11 mouse cellular contexts compared by ENCODE assay signal in the genomic region with DNA sequence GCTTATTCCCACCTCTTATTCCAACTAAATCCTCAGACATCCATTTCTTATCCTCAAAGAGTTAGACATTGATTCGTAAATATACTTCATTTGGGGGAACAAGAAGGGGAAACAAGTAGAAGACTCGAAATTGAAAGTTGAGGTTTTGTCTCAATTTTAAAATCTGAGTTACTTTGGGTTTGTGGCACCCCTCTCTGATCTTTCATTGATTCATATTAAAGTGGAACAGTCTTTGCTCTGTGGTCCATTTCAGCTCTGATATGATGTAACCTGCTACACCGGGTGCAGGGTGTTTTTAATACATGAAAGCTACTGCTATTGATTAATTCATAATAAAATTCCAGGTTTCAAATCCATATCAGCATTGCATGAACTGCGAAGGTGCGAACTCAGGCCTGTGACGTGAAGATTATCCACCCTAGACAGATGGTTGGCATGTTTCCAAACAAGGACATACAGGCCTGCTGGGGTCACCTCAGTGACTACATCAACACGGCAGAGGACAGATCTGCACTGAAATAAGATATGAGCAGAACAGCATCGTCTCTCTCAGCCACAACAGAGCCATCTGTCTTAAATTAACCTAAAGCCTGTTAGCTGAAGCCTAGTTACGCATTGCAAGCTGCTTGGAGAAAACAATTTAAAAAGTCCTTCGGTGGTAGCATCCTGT.
A peak's percentile ranks its signal among the peaks of the same experiment; 100 is the strongest.
DNase-seq lines count a peak whose midpoint lies in the region; ATAC-seq and TF ChIP-seq lines count a peak whose summit lies in the region.
"Had no signal": no experiment of that assay in that cellular context is flagged by ENCODE, and none has a peak within 500 bp of the region (broad histone marks: within the 10 kb centered on the region; RNA-seq: fewer than 3 reads in every experiment).

No protein-coding gene starts in this region.

- 62% methylated on average over 10 of the region's 10 CpGs for WGBS in hindbrain, embryonic 10.5 days
- 67% methylated on average over 10 of the region's 10 CpGs for WGBS in hindbrain, embryonic 11.5 days
- 63% methylated on average over 10 of the region's 10 CpGs for WGBS in forebrain, embryonic 15.5 days
- WGBS in midbrain, embryonic 16.5 days, result 52% methylated on average over 10 of the region's 10 CpGs
- WGBS in lung, adult 2 months, result 50% methylated on average over 10 of the region's 10 CpGs

- TF ChIP-seq POLR2A in lung, adult 2 months (IDR thresholded peaks at IDR 0.05; ENCODE audit: borderline replicate concordance, extremely low read depth, low read depth, low read length), result no peak

- no peak for TF ChIP-seq CTCF in lung, adult 2 months (IDR thresholded peaks at IDR 0.05; ENCODE audit: insufficient read depth, low read length)

- H3K27me3 ChIP-seq in hindbrain, embryonic 10.5 days (ENCODE audit: insufficient read depth, poor library complexity, severe bottlenecking), result no peaks in the 10 kb centered on the region
- no peaks in the 10 kb centered on the region for H3K27me3 ChIP-seq in hindbrain, embryonic 11.5 days (ENCODE audit: control insufficient read depth, insufficient read depth, low read length)
- H3K27me3 ChIP-seq in forebrain, embryonic 15.5 days, result no peaks in the 10 kb centered on the region
- no peaks in the 10 kb centered on the region for H3K27me3 ChIP-seq in midbrain, embryonic 16.5 days (ENCODE audit: control insufficient read depth, insufficient read depth, low read depth, low read length)

- peak; percentile 8 for DNase-seq in hindbrain, embryonic 10.5 days (ENCODE audit: low spot score)
- no peak for DNase-seq in hindbrain, embryonic 11.5 days (ENCODE audit: low spot score)
- DNase-seq in lung, adult 2 months, result no peak
- no peak for DNase-seq in kidney, postnatal 36 days
- no peak for DNase-seq in thymus, postnatal 14 days
- DNase-seq: heart, postnatal 4 days; liver, postnatal 0 days had no signal

- H3K36me3 ChIP-seq in hindbrain, embryonic 10.5 days, result no peaks in the 10 kb centered on the region
- H3K36me3 ChIP-seq in hindbrain, embryonic 11.5 days (ENCODE audit: control insufficient read depth, insufficient read depth, low read length), result no peaks in the 10 kb centered on the region
- H3K36me3 ChIP-seq in forebrain, embryonic 15.5 days, result no peaks in the 10 kb centered on the region
- no peaks in the 10 kb centered on the region for H3K36me3 ChIP-seq in midbrain, embryonic 16.5 days (ENCODE audit: control insufficient read depth, insufficient read depth, low read length)

- H3K9ac ChIP-seq in hindbrain, embryonic 11.5 days (ENCODE audit: low read depth, low read length), result no peak overlapping the region
- H3K9ac ChIP-seq in forebrain, embryonic 15.5 days (replicated peaks), result no peak overlapping the region
- H3K9ac ChIP-seq in midbrain, embryonic 16.5 days (ENCODE audit: low read depth, low read length), result no peak overlapping the region
- H3K9ac ChIP-seq: liver, postnatal 0 days had no signal

- no peak for ATAC-seq in hindbrain, embryonic 11.5 days (ENCODE audit: low FRiP score)
- ATAC-seq in activated CD4-positive, CD25-positive, alpha-beta regulatory T cell, adult 4 months, result peak; percentile 20
- ATAC-seq in forebrain, embryonic 15.5 days (replicated peaks), result peak; percentile 81
- ATAC-seq in midbrain, embryonic 16.5 days, result peak; percentile 60; the same call in 1 of the 2 replicates
- ATAC-seq: liver, postnatal 0 days had no signal

- no peak overlapping the region for H3K4me3 ChIP-seq in hindbrain, embryonic 10.5 days
- H3K4me3 ChIP-seq in hindbrain, embryonic 11.5 days (ENCODE audit: low read depth, low read length), result no peak overlapping the region
- no peak overlapping the region for H3K4me3 ChIP-seq in forebrain, embryonic 15.5 days
- H3K4me3 ChIP-seq in midbrain, embryonic 16.5 days (ENCODE audit: low read depth, low read length), result no peak overlapping the region
- no peak overlapping the region for H3K4me3 ChIP-seq in lung, adult 2 months (replicated peaks; ENCODE audit: extremely low read depth, low read depth, low read length)

- no peaks in the 10 kb centered on the region for H3K4me1 ChIP-seq in hindbrain, embryonic 10.5 days (replicated peaks)
- H3K4me1 ChIP-seq in hindbrain, embryonic 11.5 days (replicated peaks; ENCODE audit: control insufficient read depth, insufficient read depth, low read length), result no peaks in the 10 kb centered on the region
- H3K4me1 ChIP-seq in forebrain, embryonic 15.5 days, result 0 out of 2 replicates have a peak, but pooled peaks cover 3% of the 10 kb centered on the region
- no peaks in the 10 kb centered on the region for H3K4me1 ChIP-seq in midbrain, embryonic 16.5 days (ENCODE audit: control insufficient read depth, insufficient read depth, low read length)
- H3K4me1 ChIP-seq in lung, adult 2 months (ENCODE audit: control insufficient read depth, insufficient read depth, low read length), result no peaks in the 10 kb centered on the region

- no peak overlapping the region for H3K27ac ChIP-seq in hindbrain, embryonic 10.5 days
- H3K27ac ChIP-seq in hindbrain, embryonic 11.5 days (ENCODE audit: low read depth, low read length), result no peak overlapping the region
- H3K27ac ChIP-seq in forebrain, embryonic 15.5 days (replicated peaks), result no peak overlapping the region
- H3K27ac ChIP-seq in midbrain, embryonic 16.5 days (ENCODE audit: low read length), result no peak overlapping the region
- H3K27ac ChIP-seq: kidney, postnatal 0 days had no signal

- H3K4me2 ChIP-seq in hindbrain, embryonic 11.5 days (replicated peaks; ENCODE audit: low read depth, low read length), result no peak overlapping the region
- no peak overlapping the region for H3K4me2 ChIP-seq in forebrain, embryonic 15.5 days (replicated peaks)
- H3K4me2 ChIP-seq in midbrain, embryonic 16.5 days (ENCODE audit: low read length), result no peak overlapping the region

- H3K9me3 ChIP-seq in hindbrain, embryonic 10.5 days, result no peaks in the 10 kb centered on the region
- H3K9me3 ChIP-seq in hindbrain, embryonic 11.5 days (ENCODE audit: control insufficient read depth, low read length), result no peaks in the 10 kb centered on the region
- H3K9me3 ChIP-seq in forebrain, embryonic 15.5 days, result no peaks in the 10 kb centered on the region
- no peaks in the 10 kb centered on the region for H3K9me3 ChIP-seq in midbrain, embryonic 16.5 days (replicated peaks; ENCODE audit: control insufficient read depth, low read length, poor library complexity, severe bottlenecking)
